Mouse (Mus musculus) cortical plate, adult 2 months (tissue): ENCODE data around the gene Mcl1.
A peak's percentile ranks its signal among the peaks of the same experiment; 100 is the strongest.

Source experiments
- CTCF ChIP-seq: fragments of 200-500 bp; IDR thresholded peaks from 2 replicates; pipeline ENCODE4 v1.5.1; 2011; ENCODE audit warnings: mild to moderate bottlenecking, control low read depth, low read length; ENCODE audit not compliant: insufficient read depth; ENCODE audit errors: extremely low read depth
- POLR2A ChIP-seq: fragments of 200-500 bp; IDR thresholded peaks from 2 replicates; pipeline ENCODE4 v1.6.1; 2011; ENCODE audit warnings: mild to moderate bottlenecking, low read length, control low read depth; ENCODE audit not compliant: insufficient read depth; ENCODE audit errors: extremely low read depth

GRCm38 (mm10) chr3:95632648-95633588, 25.7 kb upstream of the Mcl1 start:
- TF ChIP-seq CTCF: peak; percentile 41
- 0 out of 2 replicates have a peak, but pooled peaks have one; percentile 1 for TF ChIP-seq POLR2A
